Mouse (Mus musculus): ENCODE measurements around the gene Sc5d. TPM values are rescaled to one million over a fixed set of nuclear protein-coding genes. Genes with fewer than 3 reads are reported as not detected.

Gene Sc5d
- polyA plus RNA-seq, 1 experiment from 2014 or later, result 25.9 TPM

DNA sequence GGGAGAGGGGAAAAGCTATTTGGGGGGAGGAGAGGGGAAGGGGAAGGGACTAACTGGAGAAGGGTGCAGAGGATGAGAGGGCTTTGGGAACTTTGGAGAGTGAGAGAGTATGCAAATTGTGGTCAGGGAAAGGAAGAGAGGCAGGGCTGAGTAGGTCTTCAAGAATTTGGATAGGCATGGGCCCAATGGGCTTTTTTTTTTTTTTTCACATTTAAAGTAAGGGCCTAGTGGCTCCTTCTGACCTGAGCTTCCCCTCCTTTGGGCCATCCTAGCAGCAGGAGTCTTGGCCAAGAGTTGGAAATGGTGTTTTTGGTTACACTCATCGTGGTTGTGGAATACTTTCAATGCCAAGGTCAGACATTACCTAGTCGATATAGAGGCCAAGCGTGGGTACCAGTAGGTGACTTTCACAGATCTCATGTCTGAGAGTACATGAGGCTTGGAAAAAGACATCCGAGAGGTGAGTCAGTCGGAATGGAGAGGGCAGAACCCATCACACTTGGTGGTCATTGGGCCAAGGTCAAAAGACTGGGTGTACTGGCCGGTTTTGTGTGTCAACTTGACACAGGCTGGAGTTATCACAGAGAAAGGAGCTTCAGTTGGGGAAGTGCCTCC, 9.7 kb upstream of the Sc5d start:
- Histone ChIP-seq H3K9ac (ENCODE audit: low read length) (no peak overlapping the region), H3K4me3 (ENCODE audit: control insufficient read depth in 1 of 2, insufficient read depth in 1 of 2, low read depth in 1 of 2, low read length in 2 of 2) (no peak overlapping the region), H3K36me3 (ENCODE audit: control insufficient read depth, insufficient read depth, low read length) (no peaks in the 10 kb centered on the region), H3K9me3 (ENCODE audit: control insufficient read depth, low read length) (no peaks in the 10 kb centered on the region), H3K27ac (replicated peaks in 1 of 2; ENCODE audit: control insufficient read depth in 1 of 2, insufficient read depth in 1 of 2, low read depth in 2 of 2, low read length in 2 of 2) (no peak overlapping the region), H3K4me1 (ENCODE audit: control insufficient read depth in 2 of 2, insufficient read depth in 2 of 2, low read length in 2 of 2) (0 out of 4 replicates have a peak, but pooled peaks cover 0 to 2% of the 10 kb centered on the region in 2 experiments), H3K27me3 (ENCODE audit: control insufficient read depth, insufficient read depth, low read length) (no peaks in the 10 kb centered on the region), H3K4me2 (ENCODE audit: low read length) (no peak overlapping the region)
- 90% methylated on average over 6 of the region's 6 CpGs for WGBS
- no peak for ATAC-seq (ENCODE audit: insufficient number of reproducible peaks, insufficient read depth, low FRiP score, low read depth)

- Histone ChIP-seq H3K27me3 (ENCODE audit: control insufficient read depth, insufficient read depth, low read length) (no peaks in the 10 kb centered on the region), H3K9me3 (ENCODE audit: control insufficient read depth, low read length) (no peaks in the 10 kb centered on the region), H3K4me2 (ENCODE audit: low read length) (no peak overlapping the region), H3K9ac (ENCODE audit: low read length) (no peak overlapping the region), H3K4me1 (ENCODE audit: control insufficient read depth in 2 of 2, insufficient read depth in 2 of 2, low read length in 2 of 2) (0 out of 4 replicates have a peak, but pooled peaks cover 0 to 2% of the 10 kb centered on the region in 2 experiments), H3K27ac (replicated peaks in 1 of 2; ENCODE audit: control insufficient read depth in 1 of 2, insufficient read depth in 1 of 2, low read depth in 2 of 2, low read length in 2 of 2) (no peak overlapping the region), H3K36me3 (ENCODE audit: control insufficient read depth, insufficient read depth, low read length) (no peaks in the 10 kb centered on the region), H3K4me3 (ENCODE audit: control insufficient read depth in 1 of 2, insufficient read depth in 1 of 2, low read depth in 1 of 2, low read length in 2 of 2) (no peak overlapping the region)
- ATAC-seq (ENCODE audit: insufficient number of reproducible peaks, insufficient read depth, low FRiP score, low read depth), result no peak
- WGBS, result 74% methylated on average over 3 of the region's 3 CpGs
Measured at GRCm38 (mm10) chr9:42273174-42273573, 9.1 kb upstream of the Sc5d start.

DNA sequence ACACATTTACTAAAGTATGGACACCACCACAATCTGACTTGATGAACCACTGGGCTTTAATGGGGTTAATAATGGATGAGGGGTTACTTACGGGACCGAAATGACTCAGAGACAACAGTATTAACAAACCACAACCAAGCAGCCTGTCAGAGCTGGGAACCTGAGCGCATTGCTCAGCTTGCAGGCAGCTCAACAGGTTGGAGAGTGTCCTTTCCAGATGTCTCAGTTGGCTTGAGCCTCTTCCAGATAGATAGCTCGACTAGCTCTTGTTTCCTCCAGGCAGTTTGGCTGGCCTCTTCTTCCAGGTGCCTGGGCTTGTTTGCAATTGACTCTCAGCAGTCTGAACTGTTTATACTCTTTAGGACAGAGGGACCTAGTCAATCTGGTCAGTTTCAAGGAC, 8.6 kb upstream of the Sc5d start:
- no peaks in the 10 kb centered on the region for H3K36me3 ChIP-seq (ENCODE audit: control insufficient read depth, insufficient read depth, low read length)

DNA sequence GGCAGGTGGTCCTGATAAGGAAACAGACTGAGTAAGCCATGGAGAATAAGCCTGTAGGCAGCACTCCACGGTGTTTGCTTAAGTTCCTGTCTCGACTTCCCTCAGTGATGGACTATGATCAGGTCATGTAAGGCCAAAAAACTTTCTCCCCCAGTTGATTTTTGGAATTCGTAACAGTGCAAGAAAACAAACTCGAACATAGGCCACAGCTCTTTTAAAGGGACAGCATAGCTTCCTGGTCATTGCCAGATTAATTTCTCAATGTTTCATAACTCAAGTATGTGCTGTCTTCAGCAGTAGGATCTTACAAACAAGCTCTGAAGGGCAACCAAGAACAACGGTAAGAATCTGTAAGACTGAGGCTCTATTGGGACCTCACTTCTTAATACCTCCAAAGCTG, 7.4 kb upstream of the Sc5d start:
- 82% methylated on average over 5 of the region's 5 CpGs for WGBS
- Histone ChIP-seq H3K27me3 (ENCODE audit: control insufficient read depth, insufficient read depth, low read length) (no peaks in the 10 kb centered on the region), H3K36me3 (ENCODE audit: control insufficient read depth, insufficient read depth, low read length) (no peaks in the 10 kb centered on the region), H3K4me3 (ENCODE audit: control insufficient read depth in 1 of 2, insufficient read depth in 1 of 2, low read depth in 1 of 2, low read length in 2 of 2) (no peak overlapping the region), H3K4me2 (ENCODE audit: low read length) (no peak overlapping the region), H3K27ac (replicated peaks in 1 of 2; ENCODE audit: control insufficient read depth in 1 of 2, insufficient read depth in 1 of 2, low read depth in 2 of 2, low read length in 2 of 2) (no peak overlapping the region), H3K4me1 (ENCODE audit: control insufficient read depth in 2 of 2, insufficient read depth in 2 of 2, low read length in 2 of 2) (0 out of 4 replicates have a peak, but pooled peaks cover 0 to 2% of the 10 kb centered on the region in 2 experiments), H3K9ac (ENCODE audit: low read length) (no peak overlapping the region), H3K9me3 (ENCODE audit: control insufficient read depth, low read length) (no peaks in the 10 kb centered on the region)
- no peak for ATAC-seq (ENCODE audit: insufficient number of reproducible peaks, insufficient read depth, low FRiP score, low read depth)

More for the DNA sequence above, 8.6 kb upstream of the Sc5d start:
- Histone ChIP-seq H3K9me3 (ENCODE audit: control insufficient read depth, low read length) (no peaks in the 10 kb centered on the region), H3K9ac (ENCODE audit: low read length) (no peak overlapping the region), H3K4me1 (ENCODE audit: control insufficient read depth in 2 of 2, insufficient read depth in 2 of 2, low read length in 2 of 2) (0 out of 4 replicates have a peak, but pooled peaks cover 0 to 2% of the 10 kb centered on the region in 2 experiments), H3K4me3 (ENCODE audit: control insufficient read depth in 1 of 2, insufficient read depth in 1 of 2, low read depth in 1 of 2, low read length in 2 of 2) (no peak overlapping the region), H3K4me2 (ENCODE audit: low read length) (no peak overlapping the region), H3K27me3 (ENCODE audit: control insufficient read depth, insufficient read depth, low read length) (no peaks in the 10 kb centered on the region), H3K27ac (replicated peaks in 1 of 2; ENCODE audit: control insufficient read depth in 1 of 2, insufficient read depth in 1 of 2, low read depth in 2 of 2, low read length in 2 of 2) (no peak overlapping the region)
- 57% methylated on average over 4 of the region's 4 CpGs for WGBS
- ATAC-seq (ENCODE audit: insufficient number of reproducible peaks, insufficient read depth, low FRiP score, low read depth), result no peak

DNA sequence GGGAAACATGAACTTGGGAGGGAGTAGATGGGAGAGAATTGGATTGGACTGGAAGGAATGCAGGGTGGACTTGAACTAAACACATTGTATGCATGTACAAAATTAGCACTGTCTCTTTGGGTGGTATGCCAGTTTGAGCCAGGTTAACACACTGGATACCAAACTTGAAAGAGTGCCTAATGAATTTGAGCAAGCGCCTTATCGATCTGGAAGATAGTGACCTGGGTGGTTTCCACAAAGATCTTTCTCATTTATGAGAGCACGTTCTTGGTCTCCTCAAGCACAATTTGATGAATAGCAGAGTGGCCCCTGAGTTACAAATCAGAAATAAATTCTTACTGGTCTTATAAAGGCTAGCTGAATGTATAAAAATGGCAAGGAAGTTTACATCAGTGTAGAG, 6.6 kb upstream of the Sc5d start:
- Histone ChIP-seq H3K27me3 (ENCODE audit: control insufficient read depth, insufficient read depth, low read length) (no peaks in the 10 kb centered on the region), H3K4me2 (ENCODE audit: low read length) (no peak overlapping the region), H3K4me1 (ENCODE audit: control insufficient read depth in 2 of 2, insufficient read depth in 2 of 2, low read length in 2 of 2) (0 out of 4 replicates have a peak, but pooled peaks cover 0 to 2% of the 10 kb centered on the region in 2 experiments), H3K9ac (ENCODE audit: low read length) (no peak overlapping the region), H3K36me3 (ENCODE audit: control insufficient read depth, insufficient read depth, low read length) (no peaks in the 10 kb centered on the region), H3K27ac (replicated peaks in 1 of 2; ENCODE audit: control insufficient read depth in 1 of 2, insufficient read depth in 1 of 2, low read depth in 2 of 2, low read length in 2 of 2) (no peak overlapping the region), H3K9me3 (ENCODE audit: control insufficient read depth, low read length) (no peaks in the 10 kb centered on the region), H3K4me3 (ENCODE audit: control insufficient read depth in 1 of 2, insufficient read depth in 1 of 2, low read depth in 1 of 2, low read length in 2 of 2) (no peak overlapping the region)
- ATAC-seq (ENCODE audit: insufficient number of reproducible peaks, insufficient read depth, low FRiP score, low read depth), result no peak
- 84% methylated on average over 3 of the region's 3 CpGs for WGBS

DNA sequence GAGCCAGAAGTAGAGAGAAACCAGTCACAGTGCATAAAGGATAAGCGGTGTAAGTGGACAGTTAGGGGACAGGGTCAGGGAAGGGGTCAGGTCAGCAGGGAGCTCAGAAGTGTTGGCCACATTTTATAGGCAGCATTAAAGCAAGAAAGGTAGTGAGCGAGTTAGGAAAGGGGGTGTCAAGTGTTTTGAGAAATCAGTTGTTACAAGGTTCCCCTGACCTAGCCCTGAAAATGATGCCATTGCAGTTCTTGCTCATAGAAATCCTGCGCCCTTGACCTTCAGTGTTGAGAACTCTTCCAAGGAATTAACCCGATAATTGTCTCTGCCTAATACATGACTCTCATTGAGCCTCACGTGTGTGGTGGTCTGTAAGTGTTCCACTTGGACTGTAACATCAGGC, 6.0 kb upstream of the Sc5d start:
- Histone ChIP-seq H3K27ac (replicated peaks in 1 of 2; ENCODE audit: control insufficient read depth in 1 of 2, insufficient read depth in 1 of 2, low read depth in 2 of 2, low read length in 2 of 2) (no peak overlapping the region), H3K4me2 (ENCODE audit: low read length) (no peak overlapping the region), H3K9ac (ENCODE audit: low read length) (no peak overlapping the region), H3K36me3 (ENCODE audit: control insufficient read depth, insufficient read depth, low read length) (no peaks in the 10 kb centered on the region), H3K27me3 (ENCODE audit: control insufficient read depth, insufficient read depth, low read length) (no peaks in the 10 kb centered on the region), H3K4me1 (ENCODE audit: control insufficient read depth in 2 of 2, insufficient read depth in 2 of 2, low read length in 2 of 2) (no peaks in the 10 kb centered on the region), H3K9me3 (ENCODE audit: control insufficient read depth, low read length) (no peaks in the 10 kb centered on the region), H3K4me3 (ENCODE audit: control insufficient read depth in 1 of 2, insufficient read depth in 1 of 2, low read depth in 1 of 2, low read length in 2 of 2) (no peak overlapping the region)
- WGBS, result 80% methylated on average over 5 of the region's 5 CpGs
- no peak for ATAC-seq (ENCODE audit: insufficient number of reproducible peaks, insufficient read depth, low FRiP score, low read depth)

GRCm38 (mm10) chr9:42268371-42268770, 4.3 kb upstream of the Sc5d start:
- no peak overlapping the region for H3K4me2 ChIP-seq (ENCODE audit: low read length)
- H3K9ac ChIP-seq (ENCODE audit: low read length), result no peak overlapping the region
- ATAC-seq (ENCODE audit: insufficient number of reproducible peaks, insufficient read depth, low FRiP score, low read depth), result no peak
- H3K9me3 ChIP-seq (ENCODE audit: control insufficient read depth, low read length), result no peaks in the 10 kb centered on the region
- H3K27ac ChIP-seq (replicated peaks in 1 of 2; ENCODE audit: control insufficient read depth in 1 of 2, insufficient read depth in 1 of 2, low read depth in 2 of 2, low read length in 2 of 2), result no peak overlapping the region
- H3K4me1 ChIP-seq (ENCODE audit: control insufficient read depth in 2 of 2, insufficient read depth in 2 of 2, low read length in 2 of 2), result no peaks in the 10 kb centered on the region
- no peaks in the 10 kb centered on the region for H3K36me3 ChIP-seq (ENCODE audit: control insufficient read depth, insufficient read depth, low read length)
- 77% methylated on average over 5 of the region's 5 CpGs for WGBS
- H3K4me3 ChIP-seq (ENCODE audit: control insufficient read depth in 1 of 2, insufficient read depth in 1 of 2, low read depth in 1 of 2, low read length in 2 of 2), result no peak overlapping the region
- no peaks in the 10 kb centered on the region for H3K27me3 ChIP-seq (ENCODE audit: control insufficient read depth, insufficient read depth, low read length)

- ATAC-seq (ENCODE audit: insufficient number of reproducible peaks, insufficient read depth, low FRiP score, low read depth), result no peak
- H3K4me1 ChIP-seq (ENCODE audit: control insufficient read depth in 2 of 2, insufficient read depth in 2 of 2, low read length in 2 of 2), result 0 out of 4 replicates have a peak, but pooled peaks cover 0 to 4% of the 10 kb centered on the region in 2 experiments
- H3K27ac ChIP-seq (replicated peaks in 1 of 2; ENCODE audit: control insufficient read depth in 1 of 2, insufficient read depth in 1 of 2, low read depth in 2 of 2, low read length in 2 of 2), result no peak overlapping the region
- 93% methylated on average over 4 of the region's 4 CpGs for WGBS
- H3K4me2 ChIP-seq (ENCODE audit: low read length), result no peak overlapping the region
- no peak overlapping the region for H3K9ac ChIP-seq (ENCODE audit: low read length)
- no peaks in the 10 kb centered on the region for H3K36me3 ChIP-seq (ENCODE audit: control insufficient read depth, insufficient read depth, low read length)
- no peaks in the 10 kb centered on the region for H3K9me3 ChIP-seq (ENCODE audit: control insufficient read depth, low read length)
- H3K27me3 ChIP-seq (ENCODE audit: control insufficient read depth, insufficient read depth, low read length), result no peaks in the 10 kb centered on the region
- H3K4me3 ChIP-seq (ENCODE audit: control insufficient read depth in 1 of 2, insufficient read depth in 1 of 2, low read depth in 1 of 2, low read length in 2 of 2), result no peak overlapping the region
Measured at GRCm38 (mm10) chr9:42265309-42265708, 1.3 kb upstream of the Sc5d start.
